Mouse (Mus musculus): ENCODE data around the gene Acer2. TPM values are rescaled to one million over a fixed set of nuclear protein-coding genes. Genes with fewer than 3 reads are reported as not detected.

Acer2 gene
- polyA plus RNA-seq, 1 experiment from 2014 or later: 37.2 TPM

GRCm38 (mm10) chr4:86884945-86885344 is 10.7 kb downstream of the Acer2 start:
- Histone ChIP-seq H3K4me1 (replicated peaks; ENCODE audit: control insufficient read depth, insufficient read depth, low read length) (peaks cover 6% of the 10 kb centered on the region), H3K9me3 (ENCODE audit: control insufficient read depth, low read length) (peaks cover 2% of the 10 kb centered on the region; the same call in 1 of the 2 replicates), H3K36me3 (ENCODE audit: control insufficient read depth, insufficient read depth, low read length) (peaks cover 5% of the 10 kb centered on the region), H3K9ac (ENCODE audit: low read length) (no peak overlapping the region), H3K27ac (ENCODE audit: low read length) (no peak overlapping the region), H3K4me3 (ENCODE audit: low read length) (no peak overlapping the region), H3K27me3 (ENCODE audit: control insufficient read depth, insufficient read depth, low read depth, low read length) (no peaks in the 10 kb centered on the region), H3K4me2 (ENCODE audit: low read depth, low read length) (no peak overlapping the region)
- ATAC-seq (ENCODE audit: low read depth): no peak
- 51% methylated on average over 4 of the region's 4 CpGs for WGBS

GRCm38 (mm10) chr4:86885790-86886159 is 11.6 kb downstream of the Acer2 start:
- Histone ChIP-seq H3K27me3 (ENCODE audit: control insufficient read depth, insufficient read depth, low read depth, low read length) (no peaks in the 10 kb centered on the region), H3K4me3 (ENCODE audit: low read length) (peak overlapping the region; percentile 37), H3K4me2 (ENCODE audit: low read depth, low read length) (peak overlapping the region; percentile 53), H3K9me3 (ENCODE audit: control insufficient read depth, low read length) (peaks cover 2% of the 10 kb centered on the region; the same call in 1 of the 2 replicates), H3K4me1 (replicated peaks; ENCODE audit: control insufficient read depth, insufficient read depth, low read length) (peaks cover 6% of the 10 kb centered on the region), H3K27ac (ENCODE audit: low read length) (peak overlapping the region; percentile 50; the same call in 1 of the 2 replicates), H3K9ac (ENCODE audit: low read length) (peak overlapping the region; percentile 12), H3K36me3 (ENCODE audit: control insufficient read depth, insufficient read depth, low read length) (peaks cover 5% of the 10 kb centered on the region)
- 31% methylated on average over 12 of the region's 12 CpGs for WGBS
- peak; percentile 79 for ATAC-seq (ENCODE audit: low read depth)

GRCm38 (mm10) chr4:86886160-86886878 is 12.1 kb downstream of the Acer2 start:
- H3K9me3 ChIP-seq (ENCODE audit: control insufficient read depth, low read length): peaks cover 2% of the 10 kb centered on the region; the same call in 1 of the 2 replicates
- ATAC-seq (ENCODE audit: low read depth): peak; percentile 83
- peak overlapping the region; percentile 12 for H3K9ac ChIP-seq (ENCODE audit: low read length)
- H3K36me3 ChIP-seq (ENCODE audit: control insufficient read depth, insufficient read depth, low read length): peaks cover 5% of the 10 kb centered on the region
- WGBS: 8% methylated on average over 18 of the region's 18 CpGs
- peak overlapping the region; percentile 37 for H3K4me3 ChIP-seq (ENCODE audit: low read length)
- no peaks in the 10 kb centered on the region for H3K27me3 ChIP-seq (ENCODE audit: control insufficient read depth, insufficient read depth, low read depth, low read length)
- H3K4me1 ChIP-seq (replicated peaks; ENCODE audit: control insufficient read depth, insufficient read depth, low read length): peaks cover 6% of the 10 kb centered on the region
- peak overlapping the region; percentile 53 for H3K4me2 ChIP-seq (ENCODE audit: low read depth, low read length)
- peak overlapping the region; percentile 50; the same call in 1 of the 2 replicates for H3K27ac ChIP-seq (ENCODE audit: low read length)

GRCm38 (mm10) chr4:86887879-86888278 is 13.7 kb downstream of the Acer2 start:
- no peak for ATAC-seq (ENCODE audit: low read depth)
- Histone ChIP-seq H3K4me3 (ENCODE audit: low read length) (no peak overlapping the region), H3K9ac (ENCODE audit: low read length) (no peak overlapping the region), H3K27me3 (ENCODE audit: control insufficient read depth, insufficient read depth, low read depth, low read length) (no peaks in the 10 kb centered on the region), H3K9me3 (ENCODE audit: control insufficient read depth, low read length) (peaks cover 2% of the 10 kb centered on the region; the same call in 1 of the 2 replicates), H3K36me3 (ENCODE audit: control insufficient read depth, insufficient read depth, low read length) (peaks cover 5% of the 10 kb centered on the region), H3K4me2 (ENCODE audit: low read depth, low read length) (no peak overlapping the region), H3K4me1 (replicated peaks; ENCODE audit: control insufficient read depth, insufficient read depth, low read length) (peaks cover 6% of the 10 kb centered on the region), H3K27ac (ENCODE audit: low read length) (no peak overlapping the region)
- WGBS: 77% methylated on average over 5 of the region's 5 CpGs

- H3K9ac ChIP-seq (ENCODE audit: low read length): no peak overlapping the region
- H3K27ac ChIP-seq (ENCODE audit: low read length): peak overlapping the region; percentile 12; the same call in 1 of the 2 replicates
- H3K36me3 ChIP-seq (ENCODE audit: control insufficient read depth, insufficient read depth, low read length): no peaks in the 10 kb centered on the region
- ATAC-seq (ENCODE audit: low read depth): peak; percentile 32
- peaks cover 13% of the 10 kb centered on the region for H3K4me1 ChIP-seq (replicated peaks; ENCODE audit: control insufficient read depth, insufficient read depth, low read length)
- no peaks in the 10 kb centered on the region for H3K27me3 ChIP-seq (ENCODE audit: control insufficient read depth, insufficient read depth, low read depth, low read length)
- H3K9me3 ChIP-seq (ENCODE audit: control insufficient read depth, low read length): no peaks in the 10 kb centered on the region
- 52% methylated on average over 7 of the region's 7 CpGs for whole genome bisulfite sequencing
- no peak overlapping the region for H3K4me3 ChIP-seq (ENCODE audit: low read length)
- H3K4me2 ChIP-seq (ENCODE audit: low read depth, low read length): no peak overlapping the region
These were observed 23.2 kb downstream of the Acer2 start for GRCm38 (mm10) chr4:86897411-86897810.

GRCm38 (mm10) chr4:86898791-86899474 is 24.7 kb downstream of the Acer2 start:
- H3K4me1 ChIP-seq (replicated peaks; ENCODE audit: control insufficient read depth, insufficient read depth, low read length): peaks cover 13% of the 10 kb centered on the region
- peak overlapping the region; percentile 79 for H3K27ac ChIP-seq (ENCODE audit: low read length)
- ATAC-seq (ENCODE audit: low read depth): peak; percentile 88
- H3K9ac ChIP-seq (ENCODE audit: low read length): no peak overlapping the region
- no peak overlapping the region for H3K4me3 ChIP-seq (ENCODE audit: low read length)
- 19% methylated on average over 14 of the region's 14 CpGs for WGBS
- no peaks in the 10 kb centered on the region for H3K36me3 ChIP-seq (ENCODE audit: control insufficient read depth, insufficient read depth, low read length)
- H3K9me3 ChIP-seq (ENCODE audit: control insufficient read depth, low read length): no peaks in the 10 kb centered on the region
- H3K27me3 ChIP-seq (ENCODE audit: control insufficient read depth, insufficient read depth, low read depth, low read length): no peaks in the 10 kb centered on the region
- H3K4me2 ChIP-seq (ENCODE audit: low read depth, low read length): no peak overlapping the region

GRCm38 (mm10) chr4:86902351-86902750 is 28.2 kb downstream of the Acer2 start:
- 55% methylated on average over 6 of the region's 6 CpGs for WGBS
- H3K27ac ChIP-seq (ENCODE audit: low read length): peak overlapping the region; percentile 54

GRCm38 (mm10) chr4:86904969-86905368 is 30.8 kb downstream of the Acer2 start:
- Histone ChIP-seq H3K27ac (ENCODE audit: low read length) (no peak overlapping the region), H3K4me1 (replicated peaks; ENCODE audit: control insufficient read depth, insufficient read depth, low read length) (peaks cover under 1% of the 10 kb centered on the region; the same call in 1 of the 2 replicates), H3K9me3 (ENCODE audit: control insufficient read depth, low read length) (no peaks in the 10 kb centered on the region), H3K4me2 (ENCODE audit: low read depth, low read length) (no peak overlapping the region), H3K36me3 (ENCODE audit: control insufficient read depth, insufficient read depth, low read length) (no peaks in the 10 kb centered on the region), H3K4me3 (ENCODE audit: low read length) (no peak overlapping the region), H3K9ac (ENCODE audit: low read length) (no peak overlapping the region), H3K27me3 (ENCODE audit: control insufficient read depth, insufficient read depth, low read depth, low read length) (no peaks in the 10 kb centered on the region)
- 27% methylated on average over 3 of the region's 3 CpGs for WGBS
- no peak for ATAC-seq (ENCODE audit: low read depth)

More at GRCm38 (mm10) chr4:86902351-86902750, 28.2 kb downstream of the Acer2 start:
- H3K9me3 ChIP-seq (ENCODE audit: control insufficient read depth, low read length): no peaks in the 10 kb centered on the region
- ATAC-seq (ENCODE audit: low read depth): peak; percentile 42
- H3K9ac ChIP-seq (ENCODE audit: low read length): no peak overlapping the region
- no peaks in the 10 kb centered on the region for H3K27me3 ChIP-seq (ENCODE audit: control insufficient read depth, insufficient read depth, low read depth, low read length)
- peaks cover 13% of the 10 kb centered on the region for H3K4me1 ChIP-seq (replicated peaks; ENCODE audit: control insufficient read depth, insufficient read depth, low read length)
- no peak overlapping the region for H3K4me2 ChIP-seq (ENCODE audit: low read depth, low read length)
- H3K36me3 ChIP-seq (ENCODE audit: control insufficient read depth, insufficient read depth, low read length): no peaks in the 10 kb centered on the region
- H3K4me3 ChIP-seq (ENCODE audit: low read length): no peak overlapping the region

GRCm38 (mm10) chr4:86905869-86906268 is 31.7 kb downstream of the Acer2 start:
- Histone ChIP-seq H3K36me3 (ENCODE audit: control insufficient read depth, insufficient read depth, low read length) (no peaks in the 10 kb centered on the region), H3K9ac (ENCODE audit: low read length) (no peak overlapping the region), H3K4me3 (ENCODE audit: low read length) (no peak overlapping the region), H3K4me1 (replicated peaks; ENCODE audit: control insufficient read depth, insufficient read depth, low read length) (no peaks in the 10 kb centered on the region), H3K27ac (ENCODE audit: low read length) (no peak overlapping the region), H3K4me2 (ENCODE audit: low read depth, low read length) (no peak overlapping the region), H3K27me3 (ENCODE audit: control insufficient read depth, insufficient read depth, low read depth, low read length) (no peaks in the 10 kb centered on the region), H3K9me3 (ENCODE audit: control insufficient read depth, low read length) (no peaks in the 10 kb centered on the region)
- no peak for ATAC-seq (ENCODE audit: low read depth)
- WGBS: 85% methylated on average over 1 of the region's 1 CpGs
